ENCODE assay signal across 8 mouse cellular contexts in genomic region chr5:33021622-33022021, GRCm38 (mm10). TPM values are rescaled to one million over a fixed set of nuclear protein-coding genes. Genes with fewer than 3 reads are reported as not detected.
DNase-seq lines count a peak whose midpoint lies in the region; ATAC-seq and TF ChIP-seq lines count a peak whose summit lies in the region.

No protein-coding gene starts in this region.

- TF ChIP-seq CTCF in CH12.LX (conservative IDR thresholded peaks at IDR 0.05 in 1 of 2, IDR thresholded peaks at IDR 0.05 in 1 of 2; ENCODE audit: low read depth in 2 of 2, low read length in 2 of 2), result peak; percentile 30 to 54; a peak in 3 of 4 replicates

- in situ Hi-C loops in CH12.LX (cut with MboI; ENCODE audit: low pct_ligation_motif_present, low pct_unique_long_range_greater_than_20kb, low sequenced_read_pairs), result no loop called here

- peak; percentile 58 for TF ChIP-seq RAD21 in CH12.LX (IDR thresholded peaks at IDR 0.05; ENCODE audit: low read depth, low read length)

- peaks cover 61% of the 10 kb centered on the region for H3K4me1 ChIP-seq in hindbrain, embryonic 13.5 days (replicated peaks)
- H3K4me1 ChIP-seq in hindbrain, embryonic 11.5 days (replicated peaks; ENCODE audit: control insufficient read depth, insufficient read depth, low read length), result peaks cover 2% of the 10 kb centered on the region
- peaks cover 3 to 48% of the 10 kb centered on the region in 2 experiments; a peak in 2 of 4 replicates for H3K4me1 ChIP-seq in CH12.LX (ENCODE audit: control insufficient read depth in 1 of 2, insufficient read depth in 2 of 2)
- H3K4me1 ChIP-seq in midbrain, embryonic 15.5 days, result peaks cover 61% of the 10 kb centered on the region

- no peak overlapping the region; the same call in 1 of the 2 replicates for H3K4me3 ChIP-seq in hindbrain, embryonic 13.5 days
- H3K4me3 ChIP-seq in hindbrain, embryonic 11.5 days (ENCODE audit: low read depth, low read length), result no peak overlapping the region
- no peak overlapping the region for H3K4me3 ChIP-seq in CH12.LX (replicated peaks in 1 of 3; ENCODE audit: low read depth in 2 of 3, low read length in 2 of 3, poor library complexity in 1 of 3)
- H3K4me3 ChIP-seq in midbrain, embryonic 15.5 days, result no peak overlapping the region

- DNase-seq in hindbrain, embryonic 11.5 days (ENCODE audit: low spot score), result no peak
- no peak for DNase-seq in CH12.LX (ENCODE audit: extremely low read depth)
- peak; percentile 78 for DNase-seq in brain, adult 2 months (ENCODE audit: low read depth, low spot score)
- DNase-seq in gastrocnemius, adult 18-20 months (ENCODE audit: low spot score), result no peak
- no peak for DNase-seq in urinary bladder, adult 18-20 months (ENCODE audit: low spot score in 2 of 2)
- DNase-seq in adrenal gland, postnatal 36 days, result no peak

- peak overlapping the region; percentile 37 for H3K4me2 ChIP-seq in hindbrain, embryonic 13.5 days
- no peak overlapping the region for H3K4me2 ChIP-seq in hindbrain, embryonic 11.5 days (replicated peaks; ENCODE audit: low read depth, low read length)
- H3K4me2 ChIP-seq in CH12.LX (ENCODE audit: insufficient read depth, low read depth, poor library complexity, severe bottlenecking), result no peak overlapping the region
- peak overlapping the region; percentile 25; the same call in 1 of the 2 replicates for H3K4me2 ChIP-seq in midbrain, embryonic 15.5 days

- H3K9me3 ChIP-seq in hindbrain, embryonic 13.5 days, result no peaks in the 10 kb centered on the region
- H3K9me3 ChIP-seq in hindbrain, embryonic 11.5 days (ENCODE audit: control insufficient read depth, low read length), result no peaks in the 10 kb centered on the region
- no peaks in the 10 kb centered on the region for H3K9me3 ChIP-seq in CH12.LX (replicated peaks; ENCODE audit: low read length)
- no peaks in the 10 kb centered on the region for H3K9me3 ChIP-seq in midbrain, embryonic 15.5 days

- H3K79me2 ChIP-seq in CH12.LX (replicated peaks; ENCODE audit: control insufficient read depth, extremely low read depth, insufficient read depth, poor library complexity, severe bottlenecking), result peaks cover 60% of the 10 kb centered on the region

- dilution Hi-C loops in CH12.LX (cut with MboI; ENCODE audit: extremely low pct_ligation_motif_present, extremely low pct_unique_long_range_greater_than_20kb, low sequenced_read_pairs), result no loop called here

- ATAC-seq in hindbrain, embryonic 13.5 days (ENCODE audit: low FRiP score), result no peak
- ATAC-seq in hindbrain, embryonic 11.5 days (ENCODE audit: low FRiP score), result no peak
- ATAC-seq in midbrain, embryonic 15.5 days (replicated peaks), result no peak

- H3K36me3 ChIP-seq in hindbrain, embryonic 13.5 days, result peaks cover 13% of the 10 kb centered on the region; the same call in 1 of the 2 replicates
- H3K36me3 ChIP-seq in hindbrain, embryonic 11.5 days (ENCODE audit: control insufficient read depth, insufficient read depth, low read length), result no peaks in the 10 kb centered on the region; the same call in 1 of the 2 replicates
- peaks cover 15 to 49% of the 10 kb centered on the region in 2 experiments for H3K36me3 ChIP-seq in CH12.LX (replicated peaks in 1 of 2; ENCODE audit: control insufficient read depth in 1 of 2, insufficient read depth in 1 of 2, low read length in 1 of 2)
- H3K36me3 ChIP-seq in midbrain, embryonic 15.5 days (replicated peaks), result 0 out of 2 replicates have a peak, but pooled peaks cover 11% of the 10 kb centered on the region

- no peak overlapping the region for H3K9ac ChIP-seq in hindbrain, embryonic 13.5 days
- no peak overlapping the region for H3K9ac ChIP-seq in hindbrain, embryonic 11.5 days (ENCODE audit: low read depth, low read length)
- no peak overlapping the region for H3K9ac ChIP-seq in CH12.LX (ENCODE audit: insufficient read depth, low read depth)
- H3K9ac ChIP-seq in midbrain, embryonic 15.5 days, result no peak overlapping the region

- whole genome bisulfite sequencing in hindbrain, embryonic 13.5 days, result 93% methylated on average over 2 of the region's 2 CpGs
- WGBS in hindbrain, embryonic 11.5 days, result 97% methylated on average over 2 of the region's 2 CpGs
- 84% methylated on average over 2 of the region's 2 CpGs for WGBS in midbrain, embryonic 15.5 days

- no peak for TF ChIP-seq POLR2A in CH12.LX (IDR thresholded peaks at IDR 0.05; ENCODE audit: low read depth, low read length)

- H3K27me3 ChIP-seq in hindbrain, embryonic 13.5 days, result no peaks in the 10 kb centered on the region
- H3K27me3 ChIP-seq in hindbrain, embryonic 11.5 days (ENCODE audit: control insufficient read depth, insufficient read depth, low read length), result no peaks in the 10 kb centered on the region
- no peaks in the 10 kb centered on the region for H3K27me3 ChIP-seq in CH12.LX (replicated peaks)
- no peaks in the 10 kb centered on the region for H3K27me3 ChIP-seq in midbrain, embryonic 15.5 days (replicated peaks)

- no peak overlapping the region for H3K27ac ChIP-seq in hindbrain, embryonic 13.5 days
- no peak overlapping the region for H3K27ac ChIP-seq in hindbrain, embryonic 11.5 days (ENCODE audit: low read depth, low read length)
- no peak overlapping the region for H3K27ac ChIP-seq in CH12.LX (ENCODE audit: insufficient read depth, low read depth)
- H3K27ac ChIP-seq in midbrain, embryonic 15.5 days, result no peak overlapping the region

- no peak for TF ChIP-seq EP300 in CH12.LX (IDR thresholded peaks at IDR 0.05; ENCODE audit: low read length)

TF ChIP-seq in CH12.LX, 34 proteins besides CTCF, POLR2A, EP300 and RAD21:
- TF ChIP-seq ZMIZ1 (IDR thresholded peaks at IDR 0.05; ENCODE audit: low read depth, low read length), result no peak
- TF ChIP-seq JUND (conservative IDR thresholded peaks at IDR 0.05; ENCODE audit: low read depth, low read length), result no peak
- TF ChIP-seq SMC3 (IDR thresholded peaks at IDR 0.05; ENCODE audit: low read depth, low read length), result peak; percentile 16; the same call in 1 of the 2 replicates
- TF ChIP-seq MXI1 (IDR thresholded peaks at IDR 0.05; ENCODE audit: low read depth, low read length), result no peak
- TF ChIP-seq POLR2AphosphoS2 (IDR thresholded peaks at IDR 0.05; ENCODE audit: low read depth, low read length), result 0 out of 2 replicates have a peak, but pooled peaks have one; percentile 38

RNA-seq across cellular contexts. Expression of gene Ywhah, which starts 3.0 kb away (rescaled TPM):
- 613 and 627 TPM in 2 replicates for polyA plus RNA-seq in hindbrain, embryonic 13.5 days (2015; fragmentation: Nextera tagmentation; extraction: Ambion mirVana)
- polyA plus RNA-seq in hindbrain, embryonic 11.5 days (2014; fragmentation: Nextera tagmentation; extraction: Ambion mirVana), result 473 and 505 TPM in 2 replicates
- total RNA-seq in CH12.LX (2012; rRNA removed), result 63.3 and 78.6 TPM in 2 replicates
- total RNA-seq in CH12.LX (2014; rRNA removed), result 188 and 190 TPM in 2 replicates
- polyA plus RNA-seq in CH12.LX (2012; ENCODE audit: insufficient read length, low read depth), result 320 and 355 TPM in 2 replicates
- polyA plus RNA-seq in midbrain, embryonic 15.5 days (2015; fragmentation: Nextera tagmentation; extraction: Ambion mirVana), result 758 and 760 TPM in 2 replicates
- total RNA-seq in gastrocnemius, adult 18-20 months (2021), result 10 to 100 TPM; 53.1 to 54.1 TPM
- total RNA-seq in adrenal gland, postnatal 36 days (2021), result 100 to 1,000 TPM; 169 to 179 TPM

Comparison
In these comparisons a context has a peak if more than half of its experiments do, and no peak if none do; other contexts are left out.
1. H3K4me2 ChIP-seq: peak in hindbrain, embryonic 13.5 days (single experiment) and midbrain, embryonic 15.5 days (single experiment); none in hindbrain, embryonic 11.5 days (single experiment) and CH12.LX (single experiment).